Mouse (Mus musculus) brain, adult 2 months (tissue): ENCODE data around the gene Cd3g.
"Not testable (repeated sequence)": the region's sequence is repeated elsewhere in the genome, so short reads cannot be mapped to it uniquely, and the experiment has no call there.

ENCODE experiments used
- DNase-seq: peaks from one replicate; pipeline ENCODE4 v3.0.0; 2011; ENCODE audit warnings: low read depth, low spot score

Gene Cd3g

DNA sequence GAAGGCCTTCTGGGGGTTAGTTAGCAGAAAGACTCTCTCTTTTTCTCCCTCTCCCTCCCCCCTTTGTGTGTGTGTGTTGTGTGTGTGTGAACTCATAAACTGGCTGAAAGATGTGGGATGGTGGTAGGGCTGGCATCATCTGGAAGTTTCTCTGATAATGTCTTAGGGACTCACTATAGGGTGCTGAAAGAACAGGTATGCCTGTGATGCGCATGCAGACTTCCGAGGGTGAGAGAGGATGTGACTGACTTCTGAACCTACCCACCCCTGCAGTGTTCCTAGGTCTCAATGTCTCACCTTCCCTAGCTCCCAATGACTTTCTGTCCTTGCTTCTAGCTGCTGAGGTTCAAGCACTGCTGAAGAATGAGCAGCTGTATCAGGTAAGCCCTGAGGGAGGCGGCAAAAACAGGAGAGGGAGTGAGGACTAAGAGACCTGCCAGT, 5.5 kb upstream of the Cd3g start:
- no peak for DNase-seq

DNA sequence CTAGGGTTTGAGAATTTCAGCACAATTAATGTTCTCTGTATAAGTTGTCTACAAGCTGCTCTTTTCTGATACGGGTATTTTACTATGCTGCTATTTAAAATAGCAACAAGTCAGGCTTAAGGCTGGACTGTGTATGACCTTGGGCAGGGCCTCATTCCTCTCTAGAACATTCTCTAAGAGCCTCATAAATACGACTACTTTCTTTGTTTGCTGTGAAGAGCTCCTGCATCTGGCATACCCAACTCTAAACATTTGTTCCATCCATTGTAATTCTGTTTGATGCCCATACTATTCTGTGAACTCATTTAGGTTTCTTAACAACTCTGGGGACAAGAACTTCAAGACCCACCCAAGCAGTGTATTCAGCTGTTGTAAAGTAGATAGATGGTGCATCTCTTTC, 2.8 kb upstream of the Cd3g start:
- no peak for DNase-seq

DNA sequence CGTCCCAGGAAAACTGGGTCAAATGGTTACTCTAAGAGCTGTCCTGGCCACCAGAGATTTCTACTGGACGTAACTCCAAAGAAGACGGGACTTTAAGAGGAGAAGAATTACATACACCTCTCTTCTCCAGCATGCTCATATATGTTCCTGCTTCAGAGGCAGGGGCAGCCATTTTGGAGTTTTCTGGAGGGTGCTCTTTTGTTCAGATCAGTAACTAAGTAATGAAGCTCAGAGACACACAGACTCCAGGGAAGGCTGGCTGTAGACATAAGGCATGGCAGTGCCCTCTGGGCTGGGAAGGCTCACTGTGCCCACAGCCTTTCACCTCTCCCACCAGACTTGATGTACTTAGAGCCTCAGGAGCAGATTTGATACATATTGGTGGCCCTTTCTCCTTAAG, 2.3 kb upstream of the Cd3g start:
- no peak for DNase-seq

DNA sequence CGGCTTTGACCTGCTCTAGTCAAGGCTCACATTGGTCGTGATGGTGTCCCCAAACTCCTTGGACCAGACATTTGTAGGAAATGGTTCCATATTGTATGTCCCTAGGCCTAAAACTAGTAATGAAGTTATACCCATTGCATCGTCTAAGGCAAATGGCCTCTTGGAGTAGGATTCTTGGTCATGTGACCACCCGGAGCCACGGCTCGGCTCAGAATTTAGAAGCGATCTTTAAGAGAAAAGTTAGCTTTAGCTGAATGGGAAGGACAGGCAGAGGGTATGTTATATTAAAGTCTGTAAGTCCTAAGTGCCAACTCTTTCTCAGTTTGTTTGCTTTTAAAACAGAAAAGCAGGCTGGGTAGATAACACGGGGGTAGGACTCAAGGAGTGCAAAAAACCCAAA, 1.9 kb upstream of the Cd3g start:
- DNase-seq, result no peak

DNA sequence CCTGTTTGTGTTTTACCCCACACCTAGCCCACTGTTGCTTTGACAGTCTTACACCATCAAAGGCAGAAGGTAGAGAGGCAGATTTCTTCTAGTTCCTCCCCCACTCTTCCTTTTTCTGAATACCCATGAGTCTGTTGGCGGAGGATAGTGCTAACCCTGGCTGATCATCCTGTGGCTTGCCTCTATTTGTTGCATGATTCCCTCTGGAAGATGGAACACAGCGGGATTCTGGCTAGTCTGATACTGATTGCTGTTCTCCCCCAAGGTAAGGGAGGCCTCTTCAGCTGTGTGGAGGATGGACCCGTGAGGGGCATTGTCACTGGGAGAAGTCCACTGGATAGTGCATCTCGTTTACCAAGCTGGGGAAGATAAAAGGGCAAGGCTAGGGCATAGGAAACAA, 1.4 kb upstream of the Cd3g start, which contains the start of gene Cd3d:
Gene Cd3d (plus strand): TSS at position 111 of the 400 bp plus-strand sequence.
- DNase-seq, result no peak

DNA sequence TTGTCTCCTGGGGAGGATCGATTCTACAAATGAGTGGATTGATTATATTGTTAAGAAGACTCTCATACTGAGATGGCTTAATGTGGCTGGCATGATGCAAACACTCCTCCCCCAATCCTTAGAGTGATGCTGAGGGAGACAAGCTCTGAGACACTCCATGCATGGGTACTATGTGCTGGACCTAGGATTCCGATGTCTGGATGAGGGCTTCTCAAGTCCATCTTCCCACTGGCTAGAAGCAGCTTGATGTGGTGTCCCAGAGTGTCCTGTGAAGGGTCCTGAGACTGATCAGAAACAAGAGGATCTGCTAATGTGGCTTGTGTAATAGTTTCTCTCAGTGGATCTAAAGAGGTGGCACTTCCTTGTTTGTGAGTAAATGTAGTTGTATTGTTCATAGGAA, 873 bp upstream of the Cd3g start:
- no peak for DNase-seq

DNA sequence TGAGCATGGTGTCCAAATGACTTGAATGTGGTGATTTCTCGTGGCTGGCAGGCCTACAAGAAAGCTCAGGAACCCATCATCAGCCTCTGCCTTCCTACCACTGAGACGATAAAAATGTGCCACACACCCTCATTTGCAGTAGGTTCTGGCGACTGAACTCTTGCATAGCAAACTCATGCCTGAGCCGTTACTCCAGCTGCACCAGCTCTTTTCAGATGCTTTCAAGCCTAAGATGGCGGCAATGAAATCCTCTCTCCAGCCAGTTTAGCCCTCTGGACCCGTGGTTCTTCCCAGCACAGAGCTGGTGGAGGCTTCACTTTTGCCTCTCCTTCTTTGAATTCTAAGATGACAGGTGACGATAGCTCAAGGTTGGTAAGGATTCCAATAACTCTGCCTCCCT, 425 bp downstream of the Cd3g start:
- DNase-seq, result no peak

DNA sequence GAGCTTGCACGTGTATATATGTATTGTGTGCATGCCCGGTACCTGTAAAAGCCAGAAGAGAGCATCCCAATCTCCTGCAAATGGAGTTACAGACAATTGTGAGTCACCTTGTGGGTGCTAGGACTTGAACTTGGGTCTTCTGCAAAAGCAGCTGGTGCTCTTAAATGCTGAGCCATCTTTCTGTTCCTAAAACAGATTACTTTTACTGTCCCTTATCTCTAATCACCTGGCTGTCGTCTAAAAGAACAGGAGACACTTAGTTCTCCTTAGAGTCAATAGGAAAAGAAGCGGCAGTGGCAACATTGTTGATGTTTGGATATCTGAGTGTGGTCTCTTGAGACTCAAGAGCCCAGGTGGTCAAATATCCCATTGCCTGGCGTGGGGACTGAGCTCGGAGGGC, 2.4 kb downstream of the Cd3g start:
- DNase-seq, result no peak

DNA sequence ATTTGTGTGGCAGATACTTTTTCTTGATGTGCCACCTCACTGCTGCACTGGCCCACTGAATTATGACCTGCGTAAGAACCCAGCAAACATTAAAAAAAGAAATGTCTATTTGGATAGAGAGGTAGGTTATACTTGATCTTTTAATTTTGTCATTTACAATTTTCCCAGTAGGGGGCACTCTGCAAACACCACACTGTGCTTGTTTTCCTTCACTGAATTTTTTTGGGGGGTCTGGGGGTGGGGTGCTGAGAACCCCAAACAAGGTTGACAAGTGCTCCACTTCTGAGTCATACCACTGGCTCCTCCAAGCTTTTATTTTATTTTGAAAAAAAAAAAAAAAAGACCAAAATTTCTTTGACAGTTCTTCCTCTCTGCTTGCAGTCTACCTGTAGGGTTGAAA, 10.8 kb downstream of the Cd3g start:
- no peak for DNase-seq

DNA sequence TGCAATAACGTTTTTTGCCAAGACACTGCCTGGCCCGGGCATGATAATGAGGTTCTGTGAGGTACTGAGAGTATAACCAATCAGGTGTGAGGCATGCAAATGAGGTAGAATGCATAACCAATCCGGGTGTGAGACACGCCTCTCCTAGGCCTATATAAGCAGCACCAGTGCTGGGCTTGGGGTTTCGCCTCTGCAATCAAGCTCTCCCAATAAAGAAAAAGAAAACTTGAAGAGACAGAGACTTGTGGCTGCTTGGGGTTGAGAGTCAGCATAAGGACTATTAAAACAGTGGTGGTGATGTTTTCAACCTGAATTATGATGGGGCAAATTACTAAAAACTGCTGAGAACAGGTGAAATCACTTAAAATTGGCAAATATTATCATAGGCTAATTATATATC, 12.5 kb downstream of the Cd3g start:
- not testable (repeated sequence) for DNase-seq

DNA sequence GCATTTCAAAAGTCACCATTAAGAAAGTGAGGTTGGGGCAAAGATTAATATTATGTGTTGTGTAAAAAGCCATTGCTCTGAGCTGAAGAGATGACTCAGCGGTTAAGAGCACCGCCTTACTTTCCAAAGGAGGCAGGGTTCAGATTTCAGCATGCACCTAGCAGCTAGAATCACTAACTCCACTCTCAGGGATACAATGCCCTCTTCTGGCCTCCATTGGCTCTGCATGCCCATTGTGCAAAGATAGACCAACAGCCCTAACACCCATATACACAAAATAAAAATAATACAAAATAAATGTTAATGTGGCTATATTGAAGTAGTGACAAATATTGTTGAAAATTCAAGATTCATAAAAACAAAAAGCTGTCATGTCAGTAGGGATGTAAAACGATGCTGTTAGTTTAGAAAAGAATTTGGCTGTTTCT, 13.4 kb downstream of the Cd3g start:
- DNase-seq, result peak; percentile 90

DNA sequence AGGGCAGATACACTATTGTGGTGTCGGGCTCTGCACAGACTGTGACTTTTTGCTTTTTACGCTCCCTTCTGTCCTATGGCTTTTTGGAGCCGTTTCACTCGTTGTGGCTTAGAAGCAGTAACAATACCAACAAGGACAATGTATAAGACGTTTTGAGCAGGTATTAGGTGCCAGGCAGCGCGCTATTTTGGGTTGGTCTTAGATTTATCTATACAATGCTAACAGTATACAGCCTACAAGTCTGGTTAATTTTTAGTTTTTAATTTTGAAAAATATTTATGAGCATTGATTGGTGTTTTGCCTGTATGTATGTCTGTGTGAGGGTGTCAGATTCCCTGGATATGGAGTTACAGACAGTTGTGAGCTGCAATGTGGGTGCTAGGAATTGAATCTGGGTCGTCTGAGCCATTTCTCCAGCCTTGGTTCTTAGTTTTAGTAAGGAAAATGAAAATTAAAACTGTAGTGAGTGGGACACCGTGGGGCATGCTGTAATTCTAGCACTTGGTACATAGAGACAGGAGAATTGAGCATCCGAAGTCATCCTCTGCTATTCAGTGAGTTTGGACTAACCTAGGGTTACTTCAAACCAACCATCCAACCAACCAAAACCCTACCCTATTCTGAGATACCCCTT, 14.3 kb downstream of the Cd3g start:
- no peak for DNase-seq

DNA sequence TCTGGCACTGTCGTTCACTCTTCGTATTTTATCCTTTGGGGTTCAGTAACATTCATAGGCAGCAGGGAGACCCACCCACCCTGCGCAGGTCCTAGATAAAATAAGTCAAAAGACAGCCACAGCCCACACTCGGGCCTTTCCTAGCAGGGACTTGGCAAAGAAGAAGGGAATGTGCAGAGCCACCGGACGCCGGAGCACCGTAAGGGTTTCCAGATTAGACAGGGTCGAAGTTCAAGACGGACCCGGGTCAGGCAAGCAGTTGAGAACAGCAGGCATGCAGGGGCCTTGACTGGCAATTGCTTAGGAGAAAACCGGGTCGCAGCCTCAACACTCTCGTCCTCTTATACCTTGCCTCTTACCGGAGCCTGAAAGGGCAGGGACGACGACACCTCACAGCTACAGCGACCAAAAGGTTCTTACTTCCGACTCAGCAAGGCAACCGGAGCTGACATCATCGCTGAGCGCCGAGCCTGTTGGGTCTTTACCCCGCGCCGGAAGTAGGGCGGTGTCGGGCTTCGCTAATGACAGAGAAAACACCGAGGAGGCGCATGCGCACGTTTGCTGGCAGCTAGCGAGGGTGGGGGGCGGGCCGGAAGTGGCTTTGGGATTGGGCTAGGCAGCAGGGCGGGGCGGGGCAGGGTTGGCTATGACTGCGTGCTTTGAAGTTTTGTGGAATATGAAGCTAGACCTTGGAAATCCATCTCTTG, 15.0 kb downstream of the Cd3g start, which contains the start of gene Ube4a:
Gene Ube4a (minus strand): TSS at position 475 of the 707 bp plus-strand sequence.
- peak; percentile 100 for DNase-seq

DNA sequence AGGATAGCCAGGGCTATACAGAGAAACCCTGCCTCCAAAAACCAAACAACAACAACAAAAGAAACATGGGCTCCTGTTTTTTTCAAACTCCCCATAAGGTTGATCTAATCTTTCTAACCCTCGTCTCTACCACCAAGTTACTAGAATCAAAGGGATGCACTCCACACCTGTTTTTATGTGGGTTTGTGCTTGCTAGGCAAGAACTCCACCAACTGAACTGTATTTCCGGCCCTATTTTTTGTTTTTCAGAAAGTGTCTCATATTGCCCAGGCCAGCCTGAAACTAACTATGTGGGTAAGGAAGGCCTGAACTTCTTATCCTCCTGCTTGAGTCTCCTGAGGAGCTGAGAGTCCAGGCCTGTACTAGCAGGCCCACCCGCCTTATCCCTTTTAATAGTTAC, 25.8 kb downstream of the Cd3g start:
- no peak for DNase-seq

DNA sequence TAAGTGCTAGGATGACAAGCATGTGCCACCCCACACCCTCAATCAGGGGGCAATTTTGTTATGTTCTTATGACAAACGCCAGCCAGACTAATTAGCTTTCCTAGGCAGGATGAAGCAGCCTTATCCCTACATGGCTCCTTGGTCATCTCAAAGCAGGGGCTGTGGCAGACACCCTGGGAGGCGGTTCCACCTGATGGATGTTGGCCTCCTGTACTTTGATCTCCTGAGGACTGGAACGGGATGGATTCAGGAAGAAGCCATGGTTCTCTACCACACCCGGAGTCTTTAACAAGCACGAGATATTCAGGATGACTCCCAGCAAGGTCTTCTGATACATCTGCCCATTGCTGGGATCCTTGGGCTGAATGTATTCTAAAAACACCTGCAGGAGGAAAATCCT, 32.4 kb downstream of the Cd3g start:
- DNase-seq, result no peak

DNA sequence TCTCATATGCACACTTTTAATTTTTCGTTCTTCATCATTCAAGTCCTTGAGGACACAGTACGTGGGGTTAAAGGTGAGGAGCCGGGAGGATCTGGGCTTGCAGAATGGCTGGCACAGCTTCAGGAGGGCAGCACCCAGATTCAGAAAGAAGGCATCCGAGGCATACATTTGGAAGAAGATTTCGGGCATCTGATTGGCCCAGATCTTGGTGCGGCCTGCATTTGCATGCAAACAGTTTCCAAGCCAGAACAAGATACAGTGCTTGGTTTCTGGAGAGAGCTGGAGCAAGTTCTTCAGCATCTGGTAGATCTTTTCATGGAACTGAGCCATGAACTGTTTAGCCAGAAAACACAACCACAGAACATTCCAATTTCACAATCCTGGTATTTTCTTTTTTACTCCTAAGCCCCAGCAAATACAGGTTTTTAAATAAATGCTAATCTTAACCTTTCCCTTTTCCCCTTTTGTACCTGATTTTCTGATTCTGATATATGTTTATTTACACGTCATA, 34.0 kb downstream of the Cd3g start:
- peak; percentile 41 for DNase-seq

DNA sequence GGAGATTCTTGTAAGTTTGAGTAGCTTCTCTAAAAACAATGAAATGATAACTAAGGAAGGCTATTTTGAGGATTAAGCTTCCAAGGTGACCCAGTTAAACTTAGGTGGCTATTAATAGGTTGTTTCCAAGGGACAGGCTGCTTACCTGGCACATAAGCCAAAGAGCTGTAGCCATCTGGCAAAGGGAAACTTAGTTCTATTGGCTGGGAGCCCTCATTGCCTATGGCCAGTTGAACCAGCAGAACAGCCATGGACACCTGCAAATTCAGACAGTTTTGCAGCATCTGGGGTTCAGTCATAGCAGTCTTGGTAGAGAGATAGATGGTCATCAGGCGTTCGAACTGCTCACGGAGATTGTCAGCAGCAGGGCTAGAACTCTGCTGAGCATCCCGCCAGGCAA, 37.8 kb downstream of the Cd3g start:
- peak; percentile 94 for DNase-seq

DNA sequence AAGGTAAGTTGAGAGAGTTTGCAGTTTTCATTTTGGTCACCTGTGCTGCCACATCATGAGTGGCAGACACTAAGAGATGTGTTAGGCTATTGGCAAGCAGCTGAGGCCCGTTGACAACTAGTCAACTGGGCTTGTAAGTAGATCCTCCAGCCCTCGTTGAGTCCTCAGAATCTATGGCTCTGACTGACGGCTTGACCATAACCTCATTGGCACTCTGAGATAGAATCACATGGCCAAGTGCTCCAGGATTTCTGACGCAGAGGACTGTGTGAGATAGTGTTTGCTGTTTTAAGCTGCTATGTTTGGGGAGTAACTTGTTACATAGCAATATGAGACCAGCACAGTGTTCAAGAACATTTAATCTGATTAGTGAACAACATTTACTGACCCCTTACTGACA, 38.5 kb downstream of the Cd3g start:
- DNase-seq, result peak; percentile 26

DNA sequence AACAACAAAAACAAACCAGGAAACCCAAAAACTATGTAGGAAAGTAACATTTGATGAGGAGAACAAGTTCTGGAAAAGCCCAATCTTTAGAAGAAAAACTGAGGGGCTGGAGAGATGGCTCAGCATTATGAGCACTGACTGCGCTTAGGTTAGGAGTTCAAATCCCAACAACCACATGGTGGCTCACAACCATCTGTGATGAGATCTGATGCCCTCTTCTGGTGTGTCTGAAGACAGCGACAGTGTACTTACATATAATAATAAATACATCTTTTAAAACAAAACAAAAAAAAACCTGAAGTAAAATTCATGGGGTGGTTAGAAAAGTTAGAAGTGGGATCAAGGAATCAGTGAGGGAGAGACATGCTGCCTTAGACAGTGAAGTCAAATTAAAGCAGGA, 58.7 kb downstream of the Cd3g start:
- no peak for DNase-seq

DNA sequence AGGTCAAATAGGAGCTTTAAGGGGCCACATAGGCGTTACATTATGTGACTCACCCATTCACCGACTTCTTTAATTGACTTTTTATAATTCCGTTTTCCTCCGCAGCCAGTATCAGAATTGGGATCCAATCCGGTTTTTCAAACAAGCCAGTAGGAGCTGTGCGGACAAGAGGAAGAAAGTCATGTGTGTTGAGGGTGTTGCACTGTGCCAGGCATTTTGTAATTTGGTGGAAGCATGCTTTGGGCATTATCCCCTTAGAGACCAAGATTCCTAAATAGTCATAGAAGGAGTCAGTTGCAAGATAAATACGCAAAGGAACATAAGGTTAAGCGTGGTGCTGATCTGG, 59.1 kb downstream of the Cd3g start:
- DNase-seq, result no peak

DNA sequence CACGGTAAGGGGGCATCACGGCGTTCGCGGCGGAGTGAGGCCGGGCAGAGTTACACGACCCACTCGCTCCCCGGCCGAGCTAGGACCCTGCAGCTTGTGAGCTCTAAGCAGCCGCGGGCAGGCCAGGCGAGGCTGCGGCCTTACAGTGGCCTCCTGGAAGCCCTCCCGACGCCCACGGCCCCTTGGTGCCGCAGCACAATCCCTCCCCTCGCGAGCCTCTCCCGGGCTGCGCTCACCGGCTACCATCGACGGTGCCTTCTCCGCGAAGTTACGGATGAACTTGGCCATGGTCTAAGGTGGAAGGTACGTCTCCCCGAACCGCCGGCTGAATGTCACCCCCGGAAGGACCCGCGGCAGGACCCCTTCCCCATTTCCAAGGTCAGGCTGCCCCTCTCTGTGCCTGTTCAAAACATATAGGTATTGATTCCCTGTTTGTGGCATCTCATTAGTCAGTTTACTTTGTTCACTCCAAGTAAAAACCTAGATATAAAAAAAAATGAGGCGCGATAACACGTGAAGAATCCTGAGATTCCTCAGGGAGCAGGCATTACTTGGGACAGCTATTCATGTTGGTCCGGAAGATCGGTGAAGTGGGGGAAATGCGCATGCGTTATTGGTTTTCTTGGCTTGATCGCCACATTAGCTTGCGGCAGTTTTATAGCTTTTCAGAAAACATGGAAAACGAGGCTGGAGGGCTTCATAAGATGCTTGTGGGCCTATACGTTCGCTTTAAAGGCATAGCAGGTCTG, 59.7 kb downstream of the Cd3g start, which contains the start of gene Atp5l:
Gene Atp5l (minus strand): TSS at position 369 of the 749 bp plus-strand sequence.
- DNase-seq, result peak; percentile 99

DNA sequence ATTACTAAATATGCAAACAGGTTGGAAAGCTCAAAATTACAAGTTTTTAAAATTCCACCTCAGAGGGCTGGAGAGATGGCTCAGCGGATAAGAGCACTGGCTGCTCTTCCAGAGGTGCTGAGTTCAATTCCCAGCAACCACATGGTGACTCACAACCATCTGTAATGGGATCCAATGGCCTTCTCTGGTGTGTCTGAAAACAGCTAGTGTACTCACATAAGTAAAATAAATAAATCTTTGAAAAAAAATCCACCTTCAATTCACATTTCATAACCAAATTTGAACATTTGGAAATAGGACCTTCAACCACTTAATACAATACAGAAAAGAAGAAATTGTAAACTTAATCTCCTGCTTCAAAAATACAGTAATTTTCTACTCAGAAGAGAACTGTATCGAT, 60.6 kb downstream of the Cd3g start:
- DNase-seq, result no peak
